Mouse (Mus musculus): Measurements from ENCODE around the gene Oxt. TPM values are rescaled to one million over a fixed set of nuclear protein-coding genes. Genes with fewer than 3 reads are reported as not detected.
"Not testable (repeated sequence)": the region's sequence is repeated elsewhere in the genome, so short reads cannot be mapped to it uniquely, and the experiment has no call there.

Gene Oxt
- polyA plus RNA-seq, 1 experiment from 2014 or later = not detected

DNA sequence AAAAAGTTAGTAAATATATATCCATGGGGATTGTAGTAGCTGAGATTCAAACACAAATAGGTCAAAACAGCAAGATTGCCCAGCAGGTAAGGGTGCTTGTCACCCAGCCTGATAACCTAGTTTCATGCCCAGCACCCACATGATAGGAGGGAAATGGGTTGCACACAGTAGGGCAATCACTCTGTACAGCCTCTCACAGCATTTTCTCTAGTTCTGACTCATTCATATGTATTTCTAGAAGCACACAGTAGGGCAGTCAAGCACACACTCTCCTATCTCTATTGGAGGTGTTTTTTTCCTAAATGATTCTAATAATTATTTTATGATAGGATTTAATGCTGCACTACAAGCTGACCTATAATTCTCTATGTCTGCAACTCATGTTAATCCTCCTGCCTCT lies 6.0 kb upstream of the Oxt start:
- Histone ChIP-seq H3K9me3 (replicated peaks; ENCODE audit: control insufficient read depth, low read length) (no peaks in the 10 kb centered on the region), H3K4me3 (replicated peaks; ENCODE audit: low read length) (no peak overlapping the region), H3K4me2 (ENCODE audit: low read depth, low read length) (no peak overlapping the region), H3K27ac (ENCODE audit: low read length) (no peak overlapping the region), H3K36me3 (ENCODE audit: control insufficient read depth, insufficient read depth, low read length) (no peaks in the 10 kb centered on the region), H3K27me3 (ENCODE audit: control insufficient read depth, insufficient read depth, low read length) (0 out of 2 replicates have a peak, but pooled peaks cover under 1% of the 10 kb centered on the region), H3K9ac (ENCODE audit: low read length) (no peak overlapping the region), H3K4me1 (ENCODE audit: control insufficient read depth, insufficient read depth, low read length) (peaks cover 2% of the 10 kb centered on the region; the same call in 1 of the 2 replicates)
- ATAC-seq (ENCODE audit: insufficient read depth, low FRiP score) = no peak

DNA sequence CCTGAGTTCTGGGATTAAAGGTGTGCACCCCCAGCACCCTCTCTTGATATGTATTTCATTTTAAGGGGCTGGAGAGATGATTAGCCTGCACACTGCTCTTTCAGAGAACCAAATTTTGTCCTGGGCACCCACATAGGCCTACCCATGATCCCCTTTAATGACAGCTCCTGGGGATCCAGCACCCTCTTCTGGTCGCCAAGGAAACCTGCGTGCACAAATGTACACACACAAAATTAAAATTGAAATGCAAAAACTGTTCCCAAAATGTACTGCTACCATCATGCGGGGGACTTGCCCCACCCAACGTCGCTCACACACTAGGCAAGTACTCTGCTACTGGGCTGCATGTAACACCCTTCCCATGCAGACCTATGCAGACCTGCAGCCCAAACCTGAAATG lies 1.0 kb upstream of the Oxt start:
- H3K27me3 ChIP-seq (ENCODE audit: control insufficient read depth, insufficient read depth, low read length) = peaks cover 46% of the 10 kb centered on the region
- H3K36me3 ChIP-seq (ENCODE audit: control insufficient read depth, insufficient read depth, low read length) = no peaks in the 10 kb centered on the region
- H3K9me3 ChIP-seq (replicated peaks; ENCODE audit: control insufficient read depth, low read length) = no peaks in the 10 kb centered on the region
- H3K4me1 ChIP-seq (ENCODE audit: control insufficient read depth, insufficient read depth, low read length) = peaks cover 5% of the 10 kb centered on the region; the same call in 1 of the 2 replicates
- no peak overlapping the region for H3K4me3 ChIP-seq (replicated peaks; ENCODE audit: low read length)
- no peak overlapping the region for H3K4me2 ChIP-seq (ENCODE audit: low read depth, low read length)
- no peak for ATAC-seq (ENCODE audit: insufficient read depth, low FRiP score)
- H3K9ac ChIP-seq (ENCODE audit: low read length) = no peak overlapping the region
- 83% methylated on average over 5 of the region's 5 CpGs for WGBS
- no peak overlapping the region for H3K27ac ChIP-seq (ENCODE audit: low read length)

DNA sequence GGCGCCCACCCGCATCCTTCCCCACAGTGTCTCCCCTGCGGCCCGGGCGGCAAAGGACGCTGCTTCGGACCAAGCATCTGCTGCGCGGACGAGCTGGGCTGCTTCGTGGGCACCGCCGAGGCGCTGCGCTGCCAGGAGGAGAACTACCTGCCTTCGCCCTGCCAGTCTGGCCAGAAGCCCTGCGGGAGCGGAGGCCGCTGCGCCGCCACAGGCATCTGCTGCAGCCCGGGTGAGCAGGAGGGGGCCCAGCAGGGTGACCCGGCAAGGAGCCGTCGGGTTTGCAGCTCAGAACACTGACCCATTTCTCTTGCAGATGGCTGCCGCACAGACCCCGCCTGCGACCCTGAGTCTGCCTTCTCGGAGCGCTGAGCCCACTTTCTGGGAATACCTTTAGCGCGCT lies 591 bp downstream of the Oxt start:
- H3K4me1 ChIP-seq (ENCODE audit: control insufficient read depth, insufficient read depth, low read length); H3K36me3 ChIP-seq (ENCODE audit: control insufficient read depth, insufficient read depth, low read length); H3K27ac ChIP-seq (ENCODE audit: low read length); H3K9me3 ChIP-seq (replicated peaks; ENCODE audit: control insufficient read depth, low read length); ATAC-seq (ENCODE audit: insufficient read depth, low FRiP score): not testable (repeated sequence)
- H3K4me2 ChIP-seq (ENCODE audit: low read depth, low read length) = peak overlapping the region; percentile 50
- peak overlapping the region; percentile 30 for H3K4me3 ChIP-seq (replicated peaks; ENCODE audit: low read length)
- peaks cover 59% of the 10 kb centered on the region for H3K27me3 ChIP-seq (ENCODE audit: control insufficient read depth, insufficient read depth, low read length)
- 2% methylated on average over 28 of the region's 32 CpGs for WGBS
- H3K9ac ChIP-seq (ENCODE audit: low read length) = peak overlapping the region; percentile 50; the same call in 1 of the 2 replicates

DNA sequence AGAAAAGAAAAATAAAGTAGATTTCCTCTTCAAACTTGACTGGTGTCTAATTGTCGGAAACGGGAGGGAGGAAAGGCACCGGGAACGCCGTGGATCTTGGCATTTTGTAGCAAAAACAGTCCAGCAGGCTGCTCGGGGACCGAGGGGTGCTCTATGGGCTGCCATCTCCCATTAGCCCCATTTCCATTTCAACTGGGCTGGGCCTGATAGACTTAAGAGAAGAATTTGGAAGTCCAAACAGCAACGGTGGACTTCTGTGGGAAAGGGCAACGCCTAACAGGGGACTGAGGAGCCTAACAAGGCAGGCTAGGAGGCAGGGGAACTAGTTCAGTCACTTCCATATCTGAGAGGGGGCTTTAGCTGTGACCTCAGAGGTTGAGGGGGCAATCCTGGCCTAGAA lies 1.0 kb downstream of the Oxt start:
- no peak overlapping the region for H3K27ac ChIP-seq (ENCODE audit: low read length)
- no peak overlapping the region for H3K9ac ChIP-seq (ENCODE audit: low read length)
- H3K4me1 ChIP-seq (ENCODE audit: control insufficient read depth, insufficient read depth, low read length) = peaks cover 9% of the 10 kb centered on the region
- no peak for ATAC-seq (ENCODE audit: insufficient read depth, low FRiP score)
- H3K27me3 ChIP-seq (ENCODE audit: control insufficient read depth, insufficient read depth, low read length) = peaks cover 64% of the 10 kb centered on the region
- H3K4me2 ChIP-seq (ENCODE audit: low read depth, low read length) = peak overlapping the region; percentile 50
- 7% methylated on average over 9 of the region's 9 CpGs for WGBS
- no peaks in the 10 kb centered on the region for H3K9me3 ChIP-seq (replicated peaks; ENCODE audit: control insufficient read depth, low read length)
- no peaks in the 10 kb centered on the region for H3K36me3 ChIP-seq (ENCODE audit: control insufficient read depth, insufficient read depth, low read length)
- peak overlapping the region; percentile 30 for H3K4me3 ChIP-seq (replicated peaks; ENCODE audit: low read length)

DNA sequence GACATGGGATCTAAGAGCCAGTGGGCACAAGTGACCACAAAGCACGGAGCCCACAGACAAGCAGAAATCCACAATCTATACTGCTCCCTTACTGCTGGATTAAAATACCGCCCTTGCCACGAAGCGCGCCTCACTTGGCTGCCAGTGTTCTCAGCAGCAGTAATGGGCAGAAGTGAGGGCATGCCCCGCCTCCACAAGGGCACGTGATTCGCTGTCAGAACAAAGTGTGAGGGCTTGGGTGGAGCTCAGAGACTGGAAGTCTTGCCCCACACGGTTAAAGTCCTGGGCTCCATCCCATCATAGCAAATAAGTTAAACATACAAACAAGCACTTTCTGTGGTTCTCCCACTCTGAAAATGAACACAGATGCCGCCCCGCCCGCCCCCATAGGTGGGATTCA lies 1.7 kb downstream of the Oxt start:
- Histone ChIP-seq H3K4me3 (replicated peaks; ENCODE audit: low read length) (no peak overlapping the region), H3K9ac (ENCODE audit: low read length) (no peak overlapping the region), H3K36me3 (ENCODE audit: control insufficient read depth, insufficient read depth, low read length) (no peaks in the 10 kb centered on the region), H3K27me3 (ENCODE audit: control insufficient read depth, insufficient read depth, low read length) (peaks cover 70% of the 10 kb centered on the region), H3K4me2 (ENCODE audit: low read depth, low read length) (0 out of 2 replicates have a peak overlapping the region, but pooled peaks have one; percentile 23), H3K27ac (ENCODE audit: low read length) (no peak overlapping the region), H3K4me1 (ENCODE audit: control insufficient read depth, insufficient read depth, low read length) (peaks cover 9% of the 10 kb centered on the region), H3K9me3 (replicated peaks; ENCODE audit: control insufficient read depth, low read length) (no peaks in the 10 kb centered on the region)
- 4% methylated on average over 12 of the region's 12 CpGs for WGBS
- peak; percentile 26; the same call in 1 of the 2 replicates for ATAC-seq (ENCODE audit: insufficient read depth, low FRiP score)

DNA sequence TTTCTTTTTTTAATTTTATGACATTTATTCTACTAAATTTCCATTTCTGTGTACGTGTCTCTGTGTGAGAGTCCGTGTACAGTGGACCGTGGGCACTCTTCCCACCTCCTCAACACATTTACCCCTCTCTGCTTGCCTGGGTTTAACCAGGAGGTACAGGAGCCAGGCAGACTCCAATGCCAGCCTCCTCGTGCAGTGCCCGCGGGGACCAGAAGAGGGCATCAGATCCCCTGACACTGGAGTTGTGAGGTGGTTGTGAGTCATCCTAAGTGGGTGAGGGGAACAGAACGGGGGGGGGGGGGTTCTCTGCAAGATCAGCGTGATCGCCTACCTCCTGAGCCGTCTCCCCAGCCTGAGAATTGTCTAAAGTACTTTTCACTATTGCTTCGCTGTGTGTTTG lies 2.2 kb downstream of the Oxt start:
- WGBS = 12% methylated on average over 11 of the region's 11 CpGs
- Histone ChIP-seq H3K4me3 (replicated peaks; ENCODE audit: low read length) (no peak overlapping the region), H3K4me1 (ENCODE audit: control insufficient read depth, insufficient read depth, low read length) (peaks cover 9% of the 10 kb centered on the region), H3K9ac (ENCODE audit: low read length) (no peak overlapping the region), H3K27ac (ENCODE audit: low read length) (no peak overlapping the region), H3K27me3 (ENCODE audit: control insufficient read depth, insufficient read depth, low read length) (peaks cover 70% of the 10 kb centered on the region), H3K4me2 (ENCODE audit: low read depth, low read length) (no peak overlapping the region), H3K36me3 (ENCODE audit: control insufficient read depth, insufficient read depth, low read length) (no peaks in the 10 kb centered on the region), H3K9me3 (replicated peaks; ENCODE audit: control insufficient read depth, low read length) (no peaks in the 10 kb centered on the region)
- ATAC-seq (ENCODE audit: insufficient read depth, low FRiP score) = no peak

DNA sequence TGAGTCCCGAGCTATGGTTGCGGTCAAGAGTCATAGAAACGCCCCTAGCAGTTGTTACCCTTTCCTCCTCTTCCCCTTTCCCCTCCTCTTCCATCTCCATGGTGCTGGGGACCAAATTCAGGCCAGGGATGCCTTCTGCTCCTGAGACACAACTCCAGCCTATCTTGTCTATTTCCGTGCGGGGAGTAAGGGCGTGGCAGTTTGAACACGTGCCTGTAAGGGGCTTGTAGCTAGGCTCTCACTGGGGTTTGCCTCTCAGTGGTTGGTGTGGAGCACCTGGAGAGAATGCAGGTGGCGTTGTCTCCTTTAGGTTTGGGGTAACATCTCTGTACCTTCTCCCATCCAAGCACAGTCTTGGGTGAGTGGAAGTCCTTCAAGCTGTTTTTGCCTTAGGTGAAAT lies 3.8 kb downstream of the Oxt start:
- WGBS = 10% methylated on average over 8 of the region's 8 CpGs

DNA sequence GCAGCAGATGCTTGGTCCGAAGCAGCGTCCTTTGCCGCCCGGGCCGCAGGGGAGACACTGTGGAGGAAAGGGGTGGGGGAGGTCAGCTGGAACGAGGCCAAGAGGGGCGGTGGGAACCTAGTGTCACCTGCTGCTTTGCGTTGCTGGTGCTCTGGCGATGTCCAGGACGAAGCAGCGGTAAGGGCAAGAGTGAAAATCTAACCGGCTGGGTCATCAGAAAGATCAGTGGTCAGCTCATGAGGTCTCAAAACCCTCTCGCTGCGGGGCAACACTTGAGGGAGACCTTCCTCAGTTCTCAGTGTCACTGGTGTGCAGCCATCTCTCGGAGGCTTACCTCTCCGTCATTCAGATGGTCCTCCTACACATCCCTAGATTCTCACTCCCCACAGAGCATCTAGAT lies 5.2 kb downstream of the Oxt start:
- peaks cover 9% of the 10 kb centered on the region for H3K4me1 ChIP-seq (ENCODE audit: control insufficient read depth, insufficient read depth, low read length)
- WGBS = 5% methylated on average over 16 of the region's 16 CpGs
- peak overlapping the region; percentile 43 for H3K4me3 ChIP-seq (replicated peaks; ENCODE audit: low read length)
- ATAC-seq (ENCODE audit: insufficient read depth, low FRiP score) = no peak
- no peak overlapping the region for H3K27ac ChIP-seq (ENCODE audit: low read length)
- H3K9ac ChIP-seq (ENCODE audit: low read length) = no peak overlapping the region
- no peaks in the 10 kb centered on the region for H3K9me3 ChIP-seq (replicated peaks; ENCODE audit: control insufficient read depth, low read length)
- H3K36me3 ChIP-seq (ENCODE audit: control insufficient read depth, insufficient read depth, low read length) = no peaks in the 10 kb centered on the region
- H3K4me2 ChIP-seq (ENCODE audit: low read depth, low read length) = peak overlapping the region; percentile 60
- peaks cover 56% of the 10 kb centered on the region for H3K27me3 ChIP-seq (ENCODE audit: control insufficient read depth, insufficient read depth, low read length)

More for the DNA sequence above, 3.8 kb downstream of the Oxt start:
- no peak overlapping the region for H3K4me2 ChIP-seq (ENCODE audit: low read depth, low read length)
- no peak overlapping the region for H3K27ac ChIP-seq (ENCODE audit: low read length)
- peaks cover 70% of the 10 kb centered on the region for H3K27me3 ChIP-seq (ENCODE audit: control insufficient read depth, insufficient read depth, low read length)
- H3K9me3 ChIP-seq (replicated peaks; ENCODE audit: control insufficient read depth, low read length) = no peaks in the 10 kb centered on the region
- no peak for ATAC-seq (ENCODE audit: insufficient read depth, low FRiP score)
- no peaks in the 10 kb centered on the region for H3K36me3 ChIP-seq (ENCODE audit: control insufficient read depth, insufficient read depth, low read length)
- H3K4me1 ChIP-seq (ENCODE audit: control insufficient read depth, insufficient read depth, low read length) = peaks cover 9% of the 10 kb centered on the region
- H3K9ac ChIP-seq (ENCODE audit: low read length) = no peak overlapping the region
- peak overlapping the region; percentile 43; the same call in 1 of the 2 replicates for H3K4me3 ChIP-seq (replicated peaks; ENCODE audit: low read length)

DNA sequence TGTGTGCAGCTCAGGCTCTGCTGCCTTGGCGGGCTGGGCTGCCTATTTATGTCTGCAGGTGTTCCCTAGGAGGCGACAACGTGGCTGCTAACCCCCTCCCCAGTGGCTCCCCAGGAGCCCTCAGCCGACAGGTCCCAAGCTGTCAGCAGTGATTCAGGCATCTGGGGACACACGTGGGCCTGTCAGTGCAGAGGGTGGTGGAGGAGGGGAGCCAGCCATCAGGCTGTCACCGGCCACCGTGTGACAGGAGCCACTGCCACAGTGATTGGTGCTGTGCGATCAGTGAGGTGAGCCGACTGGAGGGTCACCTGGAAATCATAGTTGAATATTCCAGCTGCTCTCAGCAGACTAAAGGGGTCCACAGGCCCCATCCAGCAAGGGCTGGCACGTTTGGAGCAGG lies 6.6 kb downstream of the Oxt start, which contains the start of gene Avp:
TSS of gene Avp (minus strand) at position 3 of the 400 bp plus-strand sequence.
- Histone ChIP-seq H3K4me2 (ENCODE audit: low read depth, low read length) (no peak within 1 kb of the TSS), H3K36me3 (ENCODE audit: control insufficient read depth, insufficient read depth, low read length) (no peaks in the 10 kb centered on the region), H3K27me3 (ENCODE audit: control insufficient read depth, insufficient read depth, low read length) (peaks cover 46% of the 10 kb centered on the region), H3K4me1 (ENCODE audit: control insufficient read depth, insufficient read depth, low read length) (peaks cover 4% of the 10 kb centered on the region), H3K4me3 (replicated peaks; ENCODE audit: low read length) (no peak within 1 kb of the TSS), H3K9ac (ENCODE audit: low read length) (no peak within 1 kb of the TSS), H3K9me3 (replicated peaks; ENCODE audit: control insufficient read depth, low read length) (no peaks in the 10 kb centered on the region), H3K27ac (ENCODE audit: low read length) (no peak within 1 kb of the TSS)
- 34% methylated on average over 10 of the region's 10 CpGs for WGBS
- no peak for ATAC-seq (ENCODE audit: insufficient read depth, low FRiP score)

Data from stomach, embryonic 16.5 days (tissue).